Comparison of ENCODE assay signal across 30 mouse cellular contexts in genomic region chr3:51686791-51687190, GRCm38 (mm10). TPM values are rescaled to one million over a fixed set of nuclear protein-coding genes. Genes with fewer than 3 reads are reported as not detected.
"Had no signal": no experiment of that assay in that cellular context is flagged by ENCODE, and none has a peak within 500 bp of the region (broad histone marks: within the 10 kb centered on the region; RNA-seq: fewer than 3 reads in every experiment).

No protein-coding gene starts in this region.

- DNase-seq: heart, postnatal 10 days; heart, postnatal 14 days; heart, postnatal 36 days; heart, postnatal 4 days; kidney, adult 11 months; kidney, adult 18-20 months; kidney, adult 2 months; kidney, adult 8-10 months; kidney, adult 9 months; kidney, postnatal 10 days; kidney, postnatal 14 days; kidney, postnatal 25 days; kidney, postnatal 36 days; kidney, postnatal 4 days; layer of hippocampus, adult 9-11 months; layer of hippocampus, postnatal 36 days had no signal

- H3K4me3 ChIP-seq: heart, embryonic 12.5 days; heart, embryonic 13.5 days; heart, embryonic 15.5 days; hindbrain, embryonic 10.5 days; hindbrain, embryonic 12.5 days; hindbrain, embryonic 13.5 days; hindbrain, embryonic 15.5 days; intestine, embryonic 15.5 days; kidney, embryonic 15.5 days; layer of hippocampus, adult 2 months; left cerebral cortex, adult 2 months had no signal

- H3K27me3 ChIP-seq: heart, embryonic 12.5 days; heart, embryonic 13.5 days; heart, embryonic 15.5 days; hindbrain, embryonic 12.5 days; hindbrain, embryonic 13.5 days; hindbrain, embryonic 15.5 days; intestine, embryonic 15.5 days; kidney, embryonic 15.5 days had no signal

- H3K27ac ChIP-seq: heart, embryonic 13.5 days; heart, embryonic 15.5 days; hindbrain, embryonic 10.5 days; hindbrain, embryonic 12.5 days; hindbrain, embryonic 13.5 days; hindbrain, embryonic 14.5 days; hindbrain, embryonic 15.5 days; hindbrain, postnatal 0 days; intestine, embryonic 15.5 days; kidney, embryonic 15.5 days; kidney, postnatal 0 days; layer of hippocampus, adult 2 months; left cerebral cortex, adult 2 months had no signal

- H3K4me1 ChIP-seq: heart, embryonic 12.5 days; heart, embryonic 15.5 days; hindbrain, embryonic 10.5 days; hindbrain, embryonic 12.5 days; hindbrain, embryonic 13.5 days; hindbrain, embryonic 15.5 days; intestine, embryonic 15.5 days; kidney, embryonic 15.5 days had no signal

RNA-seq across cellular contexts. Expression of gene Mgst2, which starts 26.6 kb away (rescaled TPM):
- polyA plus RNA-seq: hindbrain, embryonic 10.5 days had no signal
